Mouse (Mus musculus) heart, adult 2 months (tissue): ENCODE results near the gene Robo1.

Experiments
- CTCF ChIP-seq: fragments of 200-600 bp; IDR thresholded peaks from 2 replicates; pipeline ENCODE4 v1.8.1; 2022; ENCODE audit warnings: antibody characterized with exemption, mild to moderate bottlenecking, moderate library complexity
- POLR2A ChIP-seq: fragments of 200-500 bp; IDR thresholded peaks from 2 replicates; pipeline ENCODE4 v1.6.1; 2011; ENCODE audit warnings: mild to moderate bottlenecking, low read depth, low read length, control low read depth; ENCODE audit not compliant: insufficient read depth

GRCm38 (mm10) chr16:72470037-72470673 is 162.0 kb downstream of the Robo1 start:
- TF ChIP-seq CTCF: no peak
- no peak for TF ChIP-seq POLR2A
